Mouse (Mus musculus): ENCODE measurements at regions not wholly inside any gene's neighbourhood (a gene's known extent, or its start where the extent isn't known, plus 50 kb on each side); places are given as distances from the start of the nearest gene placed in this dataset.
"Not testable (repeated sequence)": the region's sequence is repeated elsewhere in the genome, so short reads cannot be mapped to it uniquely, and the experiment has no call there.

- 72% methylated on average over 5 of the region's 5 CpGs for WGBS
- no peaks in the 10 kb centered on the region for H3K36me3 ChIP-seq
- H3K9me3 ChIP-seq, result no peaks in the 10 kb centered on the region
- DNase-seq (ENCODE audit: low spot score), result no peak
- no peak overlapping the region for H3K4me3 ChIP-seq
- H3K4me1 ChIP-seq, result no peaks in the 10 kb centered on the region
- H3K27ac ChIP-seq, result no peak overlapping the region
- no peaks in the 10 kb centered on the region for H3K27me3 ChIP-seq (ENCODE audit: insufficient read depth, poor library complexity, severe bottlenecking)
Measured at GRCm38 (mm10) chr11:27105920-27106319, 512.1 kb upstream of the Vrk2 start.

- H3K27ac ChIP-seq, result no peak overlapping the region
- DNase-seq (ENCODE audit: low spot score), result no peak
- no peaks in the 10 kb centered on the region for H3K4me1 ChIP-seq
- no peak overlapping the region for H3K4me3 ChIP-seq
- H3K9me3 ChIP-seq, result no peaks in the 10 kb centered on the region
- H3K27me3 ChIP-seq (ENCODE audit: insufficient read depth, poor library complexity, severe bottlenecking), result no peaks in the 10 kb centered on the region
- H3K36me3 ChIP-seq, result no peaks in the 10 kb centered on the region
Measured at GRCm38 (mm10) chr11:27102906-27103305, 509.1 kb upstream of the Vrk2 start.

GRCm38 (mm10) chr11:27102045-27102444, 508.2 kb upstream of the Vrk2 start:
- Histone ChIP-seq H3K4me3 (no peak overlapping the region), H3K27me3 (ENCODE audit: insufficient read depth, poor library complexity, severe bottlenecking) (no peaks in the 10 kb centered on the region), H3K36me3 (no peaks in the 10 kb centered on the region), H3K27ac (no peak overlapping the region), H3K4me1 (no peaks in the 10 kb centered on the region), H3K9me3 (no peaks in the 10 kb centered on the region)
- 91% methylated on average over 2 of the region's 2 CpGs for WGBS
- no peak for DNase-seq (ENCODE audit: low spot score)

GRCm38 (mm10) chr11:27096615-27097014, 502.8 kb upstream of the Vrk2 start:
- Histone ChIP-seq H3K4me3 (no peak overlapping the region), H3K36me3 (no peaks in the 10 kb centered on the region), H3K27ac (no peak overlapping the region), H3K4me1 (no peaks in the 10 kb centered on the region), H3K9me3 (no peaks in the 10 kb centered on the region), H3K27me3 (ENCODE audit: insufficient read depth, poor library complexity, severe bottlenecking) (no peaks in the 10 kb centered on the region)
- DNase-seq (ENCODE audit: low spot score), result no peak

- not testable (repeated sequence) for H3K27ac ChIP-seq; H3K4me3 ChIP-seq; H3K36me3 ChIP-seq; DNase-seq (ENCODE audit: low spot score); H3K27me3 ChIP-seq (ENCODE audit: insufficient read depth, poor library complexity, severe bottlenecking); H3K9me3 ChIP-seq; H3K4me1 ChIP-seq
Measured at GRCm38 (mm10) chr11:27095460-27095859, 501.7 kb upstream of the Vrk2 start.

- H3K4me1 ChIP-seq, result no peaks in the 10 kb centered on the region
- no peaks in the 10 kb centered on the region for H3K36me3 ChIP-seq
- H3K9me3 ChIP-seq, result no peaks in the 10 kb centered on the region
- no peak overlapping the region for H3K27ac ChIP-seq
- no peak for DNase-seq (ENCODE audit: low spot score)
- 65% methylated on average over 1 of the region's 1 CpGs for WGBS
- no peaks in the 10 kb centered on the region for H3K27me3 ChIP-seq (ENCODE audit: insufficient read depth, poor library complexity, severe bottlenecking)
- no peak overlapping the region for H3K4me3 ChIP-seq
Measured at GRCm38 (mm10) chr11:27086516-27086915, 492.7 kb upstream of the Vrk2 start.

GRCm38 (mm10) chr11:27081188-27081587, 487.4 kb upstream of the Vrk2 start:
- DNase-seq (ENCODE audit: low spot score), result no peak
- Histone ChIP-seq H3K27ac (no peak overlapping the region), H3K36me3 (no peaks in the 10 kb centered on the region), H3K4me3 (no peak overlapping the region), H3K4me1 (no peaks in the 10 kb centered on the region), H3K27me3 (ENCODE audit: insufficient read depth, poor library complexity, severe bottlenecking) (no peaks in the 10 kb centered on the region), H3K9me3 (no peaks in the 10 kb centered on the region)

- DNase-seq (ENCODE audit: low spot score), result no peak
Measured at GRCm38 (mm10) chr11:27070381-27070780, 476.6 kb upstream of the Vrk2 start.

GRCm38 (mm10) chr11:27027243-27027852, 433.5 kb upstream of the Vrk2 start:
- DNase-seq (ENCODE audit: low spot score), result no peak
- Histone ChIP-seq H3K4me3 (no peak overlapping the region), H3K27ac (no peak overlapping the region), H3K27me3 (ENCODE audit: insufficient read depth, poor library complexity, severe bottlenecking) (no peaks in the 10 kb centered on the region), H3K9me3 (no peaks in the 10 kb centered on the region), H3K4me1 (no peaks in the 10 kb centered on the region), H3K36me3 (no peaks in the 10 kb centered on the region)
- 82% methylated on average over 1 of the region's 1 CpGs for WGBS

More at GRCm38 (mm10) chr11:27070381-27070780, 476.6 kb upstream of the Vrk2 start:
- Histone ChIP-seq H3K27me3 (ENCODE audit: insufficient read depth, poor library complexity, severe bottlenecking) (no peaks in the 10 kb centered on the region), H3K4me1 (no peaks in the 10 kb centered on the region), H3K4me3 (no peak overlapping the region), H3K9me3 (no peaks in the 10 kb centered on the region), H3K27ac (no peak overlapping the region), H3K36me3 (no peaks in the 10 kb centered on the region)

GRCm38 (mm10) chr11:27025500-27025899, 431.7 kb upstream of the Vrk2 start:
- DNase-seq (ENCODE audit: low spot score), result no peak
- Histone ChIP-seq H3K9me3 (no peaks in the 10 kb centered on the region), H3K27me3 (ENCODE audit: insufficient read depth, poor library complexity, severe bottlenecking) (no peaks in the 10 kb centered on the region), H3K4me1 (no peaks in the 10 kb centered on the region), H3K4me3 (no peak overlapping the region), H3K36me3 (no peaks in the 10 kb centered on the region), H3K27ac (no peak overlapping the region)
- 79% methylated on average over 2 of the region's 2 CpGs for WGBS

GRCm38 (mm10) chr11:26996292-26997099, 402.7 kb upstream of the Vrk2 start:
- Histone ChIP-seq H3K36me3 (no peaks in the 10 kb centered on the region), H3K27me3 (ENCODE audit: insufficient read depth, poor library complexity, severe bottlenecking) (no peaks in the 10 kb centered on the region), H3K9me3 (no peaks in the 10 kb centered on the region), H3K27ac (no peak overlapping the region), H3K4me1 (no peaks in the 10 kb centered on the region), H3K4me3 (no peak overlapping the region)
- DNase-seq (ENCODE audit: low spot score), result peak; percentile 64
- 34% methylated on average over 3 of the region's 3 CpGs for WGBS

- no peaks in the 10 kb centered on the region for H3K36me3 ChIP-seq
- no peaks in the 10 kb centered on the region for H3K4me1 ChIP-seq
- no peaks in the 10 kb centered on the region for H3K27me3 ChIP-seq (ENCODE audit: insufficient read depth, poor library complexity, severe bottlenecking)
- DNase-seq (ENCODE audit: low spot score), result no peak
- no peak overlapping the region for H3K4me3 ChIP-seq
- H3K27ac ChIP-seq, result no peak overlapping the region
- WGBS, result 70% methylated on average over 7 of the region's 7 CpGs
- H3K9me3 ChIP-seq, result no peaks in the 10 kb centered on the region
Measured at GRCm38 (mm10) chr11:26981216-26981615, 387.4 kb upstream of the Vrk2 start.

GRCm38 (mm10) chr11:26972533-26973081, 378.8 kb upstream of the Vrk2 start:
- H3K27ac ChIP-seq, result no peak overlapping the region
- H3K9me3 ChIP-seq, result no peaks in the 10 kb centered on the region
- no peak for DNase-seq (ENCODE audit: low spot score)
- no peaks in the 10 kb centered on the region for H3K27me3 ChIP-seq (ENCODE audit: insufficient read depth, poor library complexity, severe bottlenecking)
- 81% methylated on average over 8 of the region's 8 CpGs for WGBS
- no peaks in the 10 kb centered on the region for H3K36me3 ChIP-seq
- H3K4me3 ChIP-seq, result no peak overlapping the region
- no peaks in the 10 kb centered on the region for H3K4me1 ChIP-seq

Data from heart, embryonic 10.5 days (tissue).